Mouse (Mus musculus): ENCODE data around the gene Cops3.

DNA sequence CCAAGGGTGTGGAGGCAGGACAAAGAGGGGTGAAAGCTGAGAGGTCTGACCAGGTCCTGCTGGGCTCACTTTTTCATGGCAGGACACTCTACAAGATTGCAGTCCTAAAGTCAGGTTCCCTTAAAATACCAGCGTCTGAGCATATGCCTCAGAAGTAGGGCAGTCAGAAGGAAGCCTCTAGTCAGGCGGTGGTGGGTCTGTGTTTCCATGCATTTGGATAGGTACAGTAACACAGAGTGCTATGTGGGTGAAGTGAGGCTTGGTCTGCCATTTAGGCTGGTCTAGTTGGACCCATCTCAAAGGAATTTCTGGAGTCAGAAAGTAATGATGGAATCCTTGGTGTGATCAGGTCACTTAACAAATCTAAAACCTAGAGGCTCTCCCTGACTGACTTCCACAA is 70.3 kb downstream of the Cops3 start:
- no peak for TF ChIP-seq CTCF (IDR thresholded peaks at IDR 0.05; ENCODE audit: low read depth)
- TF ChIP-seq EP300 (IDR thresholded peaks at IDR 0.05; ENCODE audit: low read depth): no peak
